Mouse (Mus musculus) heart, adult 2 months (tissue): ENCODE data around the gene Tnip1. TPM values are rescaled to one million over a fixed set of nuclear protein-coding genes. Genes with fewer than 3 reads are reported as not detected.

Experiments
- DNase-seq, 2 experiments: peaks; one replicate each; pipeline ENCODE4 v3.0.0; 2021
- H3K27ac ChIP-seq: fragments of 200-600 bp; 2 replicates; pipeline ENCODE4 v1.8.1; 2022
- H3K27me3 ChIP-seq: fragments of 200-500 bp; 2 replicates; pipeline ENCODE4 v1.6.1; 2012; ENCODE audit warnings: mild to moderate bottlenecking, low read length, inconsistent platforms, mixed read lengths; ENCODE audit not compliant: control insufficient read depth, insufficient read depth
- H3K36me3 ChIP-seq: fragments of 200-500 bp; 2 replicates; pipeline ENCODE4 v1.6.1; 2012; ENCODE audit warnings: low read length, inconsistent platforms; ENCODE audit not compliant: control insufficient read depth, insufficient read depth
- H3K4me1 ChIP-seq: fragments of 200-500 bp; 2 replicates; pipeline ENCODE4 v1.6.1; 2011; ENCODE audit warnings: low read length; ENCODE audit not compliant: control insufficient read depth, insufficient read depth
- H3K4me3 ChIP-seq: fragments of 200-600 bp; 2 replicates; pipeline ENCODE4 v1.8.1; 2022
- H3K79me2 ChIP-seq: fragments of 200-500 bp; replicated peaks from 2 replicates; pipeline ENCODE4 v1.6.1; 2012; ENCODE audit warnings: mild to moderate bottlenecking, inconsistent platforms, low read length, moderate library complexity, mixed read lengths; ENCODE audit not compliant: control insufficient read depth, insufficient read depth
- H3K9ac ChIP-seq: fragments of 200-500 bp; 2 replicates; pipeline ENCODE4 v1.6.1; 2012; ENCODE audit warnings: low read depth, mild to moderate bottlenecking, control low read depth, inconsistent platforms, low read length, mixed read lengths
- CTCF ChIP-seq: fragments of 200-600 bp; IDR thresholded peaks from 2 replicates; pipeline ENCODE4 v1.8.1; 2022; ENCODE audit warnings: antibody characterized with exemption, mild to moderate bottlenecking, moderate library complexity
- EP300 ChIP-seq: fragments of 200-500 bp; IDR thresholded peaks from 2 replicates; pipeline ENCODE4 v1.6.1; 2011; ENCODE audit warnings: low read depth, low read length, control low read depth; ENCODE audit not compliant: insufficient read depth
- POLR2A ChIP-seq: fragments of 200-500 bp; IDR thresholded peaks from 2 replicates; pipeline ENCODE4 v1.6.1; 2011; ENCODE audit warnings: mild to moderate bottlenecking, low read depth, low read length, control low read depth; ENCODE audit not compliant: insufficient read depth
- WGBS: fragments of 180-500 bp; shearing (Covaris S2); methylation state at CpG from one replicate; pipeline ENCODE4 v1.1.7; 2018; 5-methylcytosine and 5-hydroxymethylcytosine counted together
- intact Hi-C: fragments of 180-260 bp; cut with DNase I; formaldehyde crosslinking; loops from one replicate; pipeline ENCODE4 v1.15.1; 2025
- polyA plus RNA-seq: library from polyadenylated mRNA; depleted of rRNA; stranded (reverse); fragments of >200 nt; gene quantifications from 2 replicates; pipeline ENCODE4 v1.2.3, GENCODE M21; 2012
- total RNA-seq, 2 experiments: library from RNA; stranded (reverse); gene quantifications; 2 replicates each; pipeline ENCODE4 v1.2.3; 2021

Gene Tnip1
- total and polyA plus RNA-seq, 3 experiments = 25.9 to 34.4 (median 31.9) TPM

DNA sequence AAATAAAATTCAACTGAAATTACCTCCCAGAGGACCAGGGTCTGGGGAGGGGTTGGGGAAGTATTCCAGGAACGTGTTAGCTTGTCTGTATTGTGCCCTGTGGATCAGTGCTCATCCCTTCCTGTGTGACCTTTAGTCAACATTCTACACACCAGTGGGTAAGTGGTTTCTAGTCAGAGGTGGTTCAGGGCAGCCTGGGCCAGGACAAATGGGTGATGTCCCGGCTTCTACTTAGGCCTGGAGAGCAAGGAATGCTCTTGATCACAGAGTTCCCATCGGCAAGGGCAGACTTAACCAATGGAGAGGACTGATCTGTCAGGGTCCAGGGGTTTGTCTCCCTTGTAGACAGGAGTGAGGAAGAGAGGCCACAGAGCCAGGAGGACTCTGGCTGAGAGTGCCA, 40.2 kb downstream of the Tnip1 start:
- intact Hi-C loops = no loop called here
- WGBS = 89% methylated on average over 3 of the region's 3 CpGs
- Histone ChIP-seq H3K27me3 (no peaks in the 10 kb centered on the region), H3K36me3 (no peaks in the 10 kb centered on the region), H3K4me1 (no peaks in the 10 kb centered on the region), H3K27ac (no peak overlapping the region; the same call in 1 of the 2 replicates), H3K79me2 (no peaks in the 10 kb centered on the region), H3K4me3 (no peak overlapping the region), H3K9ac (no peak overlapping the region)
- DNase-seq = no peak
- no peak for TF ChIP-seq POLR2A
- TF ChIP-seq CTCF = no peak
- TF ChIP-seq EP300 = no peak

DNA sequence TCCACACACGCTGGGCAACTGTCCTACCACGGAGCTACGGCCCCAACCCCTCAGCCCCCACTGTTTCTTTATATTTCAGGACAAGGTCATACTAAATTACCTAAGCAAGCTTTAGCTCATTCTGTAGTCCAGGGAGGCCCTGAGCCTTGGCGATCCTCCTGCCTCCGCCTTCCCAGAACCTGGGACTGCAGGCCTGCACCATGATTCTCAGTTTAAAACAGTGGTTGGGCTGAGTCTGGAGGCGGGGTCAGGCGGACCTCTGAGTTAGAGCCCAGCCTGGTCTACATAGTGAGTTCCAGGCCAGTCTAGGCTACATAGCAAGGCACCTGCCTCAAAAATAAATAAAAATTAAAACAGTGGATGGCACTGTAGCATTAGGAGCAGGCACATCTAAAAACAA, 40.9 kb downstream of the Tnip1 start:
- no peaks in the 10 kb centered on the region for H3K36me3 ChIP-seq
- DNase-seq = peak; percentile 59 to 63
- no peaks in the 10 kb centered on the region for H3K79me2 ChIP-seq
- no peaks in the 10 kb centered on the region for H3K27me3 ChIP-seq
- H3K4me1 ChIP-seq = no peaks in the 10 kb centered on the region
- no peak overlapping the region for H3K9ac ChIP-seq
- H3K27ac ChIP-seq = peak overlapping the region; percentile 62
- 47% methylated on average over 7 of the region's 7 CpGs for WGBS
- intact Hi-C loops = no loop called here
- no peak for TF ChIP-seq CTCF
- no peak for TF ChIP-seq POLR2A
- TF ChIP-seq EP300 = no peak
- H3K4me3 ChIP-seq = no peak overlapping the region

- Histone ChIP-seq H3K27ac (peak overlapping the region; percentile 62), H3K79me2 (no peaks in the 10 kb centered on the region), H3K4me3 (no peak overlapping the region), H3K4me1 (no peaks in the 10 kb centered on the region), H3K27me3 (no peaks in the 10 kb centered on the region), H3K9ac (no peak overlapping the region), H3K36me3 (no peaks in the 10 kb centered on the region)
- intact Hi-C loops = no loop called here
- TF ChIP-seq CTCF (no peak), POLR2A (no peak), EP300 (0 out of 2 replicates have a peak, but pooled peaks have one; percentile 19)
- WGBS = 67% methylated on average over 6 of the region's 6 CpGs
- peak in 1 of 2 experiments; percentile 44 for DNase-seq
Measured at GRCm38 (mm10) chr11:54920973-54921580, 41.6 kb downstream of the Tnip1 start.

DNA sequence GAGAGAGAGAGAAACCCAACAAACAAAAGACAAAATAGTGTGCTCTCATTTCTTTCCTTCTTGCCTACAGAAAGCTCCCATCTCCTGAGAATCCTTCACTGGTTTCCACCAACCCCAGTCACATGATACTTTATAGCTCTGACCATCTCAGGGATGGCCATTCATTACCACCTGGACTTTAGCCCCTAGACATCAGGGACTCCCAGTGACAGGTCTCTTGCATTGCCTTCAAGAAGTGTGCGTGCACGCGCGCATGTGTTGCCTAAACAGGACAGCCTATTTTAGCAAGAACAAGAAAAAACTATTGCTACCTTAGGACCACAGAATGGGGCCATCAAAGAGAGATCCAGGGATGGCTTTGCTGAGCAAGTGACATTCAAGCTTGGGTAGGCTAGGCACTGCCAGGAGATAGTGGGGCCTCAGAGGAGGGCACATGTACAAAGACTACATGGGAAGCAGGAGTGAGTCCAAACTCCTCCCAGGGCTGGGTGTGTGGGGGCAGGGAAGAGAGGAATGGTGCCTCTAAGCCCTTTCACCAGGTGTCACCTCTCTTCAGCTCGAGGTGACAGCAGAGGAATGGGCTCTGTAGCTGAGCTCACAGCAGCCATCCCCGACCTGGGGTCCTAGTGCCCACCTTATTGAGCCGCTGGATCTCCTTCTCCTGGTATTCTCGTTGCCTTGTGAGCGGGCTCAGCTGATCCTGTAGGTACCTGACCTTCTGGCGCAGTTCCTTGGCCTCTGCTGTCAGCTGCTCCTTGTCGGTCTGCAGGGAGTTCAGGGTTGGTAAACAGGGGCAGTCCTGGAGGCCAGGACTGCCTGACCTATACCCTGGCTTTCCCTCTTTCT, 42.4 kb downstream of the Tnip1 start:
- Histone ChIP-seq H3K4me1 (no peaks in the 10 kb centered on the region), H3K36me3 (no peaks in the 10 kb centered on the region), H3K4me3 (no peak overlapping the region), H3K27ac (peak overlapping the region; percentile 62), H3K79me2 (no peaks in the 10 kb centered on the region), H3K9ac (no peak overlapping the region), H3K27me3 (no peaks in the 10 kb centered on the region)
- 70% methylated on average over 11 of the region's 11 CpGs for WGBS
- intact Hi-C loops = no loop called here
- no peak for DNase-seq
- TF ChIP-seq EP300 (0 out of 2 replicates have a peak, but pooled peaks have one; percentile 6), CTCF (no peak), POLR2A (no peak)

GRCm38 (mm10) chr11:54918273-54918672, 44.4 kb downstream of the Tnip1 start:
- TF ChIP-seq CTCF (peak; percentile 58), POLR2A (no peak)
- Histone ChIP-seq H3K27me3 (no peaks in the 10 kb centered on the region), H3K36me3 (no peaks in the 10 kb centered on the region; the same call in 1 of the 2 replicates), H3K4me3 (no peak overlapping the region), H3K27ac (no peak overlapping the region), H3K9ac (no peak overlapping the region), H3K4me1 (no peaks in the 10 kb centered on the region; the same call in 1 of the 2 replicates), H3K79me2 (no peaks in the 10 kb centered on the region)
- WGBS = 92% methylated on average over 4 of the region's 4 CpGs
- intact Hi-C loops = no loop called here
- DNase-seq = no peak

GRCm38 (mm10) chr11:54917461-54917860, 45.3 kb downstream of the Tnip1 start:
- no peak overlapping the region for H3K27ac ChIP-seq
- no peak overlapping the region for H3K4me3 ChIP-seq
- TF ChIP-seq POLR2A (no peak), EP300 (no peak), CTCF (no peak)
- no peaks in the 10 kb centered on the region; the same call in 1 of the 2 replicates for H3K36me3 ChIP-seq
- intact Hi-C loops = no loop called here
- H3K4me1 ChIP-seq = no peaks in the 10 kb centered on the region; the same call in 1 of the 2 replicates
- H3K79me2 ChIP-seq = no peaks in the 10 kb centered on the region
- DNase-seq = no peak
- H3K27me3 ChIP-seq = no peaks in the 10 kb centered on the region
- WGBS = 90% methylated on average over 7 of the region's 7 CpGs
- no peak overlapping the region for H3K9ac ChIP-seq
